In the genomic region with DNA sequence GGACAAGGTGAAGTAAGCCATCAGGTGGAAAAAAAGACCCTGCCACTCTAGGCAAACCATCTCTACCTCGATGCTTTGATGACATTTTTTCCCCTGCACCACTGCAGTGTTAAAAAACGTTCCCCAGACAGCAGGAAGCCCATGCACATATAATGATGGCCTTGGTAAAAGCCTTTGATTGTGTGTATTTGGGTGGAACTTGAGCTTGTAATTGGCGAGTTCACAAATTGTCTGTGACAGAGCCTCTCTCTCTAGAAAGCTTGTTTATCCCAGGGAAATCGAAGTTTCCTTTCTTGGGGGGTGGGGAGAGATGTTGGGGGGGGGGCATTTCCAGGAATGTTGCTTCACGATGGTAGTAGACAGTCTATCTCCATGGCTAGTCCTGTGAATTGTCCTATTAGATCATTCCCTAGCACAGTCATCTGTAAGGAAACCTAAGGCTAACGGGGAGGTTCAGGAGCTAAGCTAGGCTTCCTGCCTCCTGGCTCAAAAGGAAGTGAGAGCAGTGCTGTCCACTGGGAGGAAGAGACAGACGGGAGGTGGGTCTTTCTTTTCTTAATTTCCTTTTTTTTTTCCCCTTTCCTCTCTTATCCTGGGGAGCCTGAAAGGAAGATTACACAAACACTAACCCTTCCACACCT, we compare ENCODE assay signal across 13 mouse cellular contexts. TPM values are rescaled to one million over a fixed set of nuclear protein-coding genes. Genes with fewer than 3 reads are reported as not detected.
A peak's percentile ranks its signal among the peaks of the same experiment; 100 is the strongest.
DNase-seq lines count a peak whose midpoint lies in the region; ATAC-seq and TF ChIP-seq lines count a peak whose summit lies in the region.
"Had no signal": no experiment of that assay in that cellular context is flagged by ENCODE, and none has a peak within 500 bp of the region (broad histone marks: within the 10 kb centered on the region; RNA-seq: fewer than 3 reads in every experiment).

No protein-coding gene starts in this region.

- no peak for TF ChIP-seq POLR2A in bone marrow macrophage, adult 2 months (IDR thresholded peaks at IDR 0.05; ENCODE audit: borderline replicate concordance, low read depth, low read length)

- no peaks in the 10 kb centered on the region for H3K9me3 ChIP-seq in kidney, embryonic 16.5 days (ENCODE audit: low read length)
- H3K9me3 ChIP-seq in heart, embryonic 14.5 days (ENCODE audit: control insufficient read depth, low read length) = no peaks in the 10 kb centered on the region
- H3K9me3 ChIP-seq in intestine, postnatal 0 days (ENCODE audit: control insufficient read depth) = no peaks in the 10 kb centered on the region
- H3K9me3 ChIP-seq in neural tube, embryonic 15.5 days (replicated peaks) = no peaks in the 10 kb centered on the region

- H3K4me1 ChIP-seq in kidney, embryonic 16.5 days (ENCODE audit: insufficient read depth, low read length) = peaks cover 12% of the 10 kb centered on the region
- peaks cover 22% of the 10 kb centered on the region for H3K4me1 ChIP-seq in bone marrow macrophage, adult 2 months (ENCODE audit: control insufficient read depth, insufficient read depth, low read length)
- peaks cover 30 to 57% of the 10 kb centered on the region in 2 experiments for H3K4me1 ChIP-seq in heart, embryonic 14.5 days (ENCODE audit: control insufficient read depth in 2 of 2, insufficient read depth in 2 of 2, low read length in 2 of 2)
- no peaks in the 10 kb centered on the region for H3K4me1 ChIP-seq in intestine, postnatal 0 days (replicated peaks; ENCODE audit: control insufficient read depth, insufficient read depth, low read length)
- peaks cover 38% of the 10 kb centered on the region for H3K4me1 ChIP-seq in neural tube, embryonic 15.5 days

- no peaks in the 10 kb centered on the region for H3K27me3 ChIP-seq in kidney, embryonic 16.5 days (ENCODE audit: insufficient read depth, low read length)
- no peaks in the 10 kb centered on the region for H3K27me3 ChIP-seq in heart, embryonic 14.5 days (ENCODE audit: control insufficient read depth, insufficient read depth, low read length)
- H3K27me3 ChIP-seq in intestine, postnatal 0 days (replicated peaks; ENCODE audit: control insufficient read depth, insufficient read depth, low read length) = no peaks in the 10 kb centered on the region
- no peaks in the 10 kb centered on the region; the same call in 1 of the 2 replicates for H3K27me3 ChIP-seq in neural tube, embryonic 15.5 days (replicated peaks)

- H3K27ac ChIP-seq in kidney, embryonic 16.5 days (ENCODE audit: low read length) = peak overlapping the region; percentile 75
- H3K27ac ChIP-seq in bone marrow macrophage, adult 2 months (ENCODE audit: insufficient read depth, low read depth, low read length) = 0 out of 2 replicates have a peak overlapping the region, but pooled peaks have one; percentile 9
- H3K27ac ChIP-seq in heart, embryonic 14.5 days (replicated peaks in 1 of 2; ENCODE audit: control insufficient read depth in 1 of 2, insufficient read depth in 1 of 2, low read depth in 2 of 2, low read length in 2 of 2) = peak overlapping the region; percentile 57 to 60; a peak in 3 of 4 replicates
- H3K27ac ChIP-seq in intestine, postnatal 0 days (ENCODE audit: low read depth, low read length) = no peak overlapping the region
- H3K27ac ChIP-seq in neural tube, embryonic 15.5 days (replicated peaks) = no peak overlapping the region
- H3K27ac ChIP-seq: hindbrain, postnatal 0 days had no signal

- no peak overlapping the region for H3K4me2 ChIP-seq in kidney, embryonic 16.5 days (replicated peaks; ENCODE audit: low read depth, low read length)
- no peak overlapping the region for H3K4me2 ChIP-seq in heart, embryonic 14.5 days (ENCODE audit: low read length)
- H3K4me2 ChIP-seq in intestine, postnatal 0 days (replicated peaks; ENCODE audit: low read depth) = no peak overlapping the region
- no peak overlapping the region for H3K4me2 ChIP-seq in neural tube, embryonic 15.5 days

- TF ChIP-seq CTCF in bone marrow macrophage, adult 2 months (IDR thresholded peaks at IDR 0.05; ENCODE audit: low read depth, low read length) = no peak
- no peak for TF ChIP-seq CTCF in intestine, postnatal 0 days (IDR thresholded peaks at IDR 0.05; ENCODE audit: low read depth)

- ATAC-seq in kidney, embryonic 16.5 days (ENCODE audit: low FRiP score, low TSS enrichment) = no peak
- ATAC-seq in common myeloid progenitor, adult 5-6 weeks (replicated peaks; ENCODE audit: low read depth, poor library complexity, severe bottlenecking) = 0 out of 2 replicates have a peak, but pooled peaks have one; percentile 4
- ATAC-seq in heart, embryonic 14.5 days (ENCODE audit: insufficient number of reproducible peaks, insufficient read depth, low FRiP score, low read depth) = no peak
- no peak for ATAC-seq in intestine, postnatal 0 days
- ATAC-seq in neural tube, embryonic 15.5 days (ENCODE audit: low FRiP score) = no peak
- ATAC-seq: hindbrain, postnatal 0 days had no signal

- H3K4me3 ChIP-seq in kidney, embryonic 16.5 days (ENCODE audit: low read length) = no peak overlapping the region
- no peak overlapping the region for H3K4me3 ChIP-seq in bone marrow macrophage, adult 2 months (ENCODE audit: insufficient read depth, low read length)
- H3K4me3 ChIP-seq in heart, embryonic 14.5 days (ENCODE audit: control insufficient read depth in 1 of 2, insufficient read depth in 1 of 2, low read depth in 1 of 2, low read length in 2 of 2) = no peak overlapping the region
- no peak overlapping the region for H3K4me3 ChIP-seq in intestine, postnatal 0 days (ENCODE audit: low read depth, low read length)
- no peak overlapping the region for H3K4me3 ChIP-seq in neural tube, embryonic 15.5 days (replicated peaks)

- no peaks in the 10 kb centered on the region for H3K36me3 ChIP-seq in kidney, embryonic 16.5 days (ENCODE audit: insufficient read depth, low read length)
- no peaks in the 10 kb centered on the region for H3K36me3 ChIP-seq in heart, embryonic 14.5 days (ENCODE audit: control insufficient read depth, insufficient read depth, low read length)
- no peaks in the 10 kb centered on the region for H3K36me3 ChIP-seq in intestine, postnatal 0 days (ENCODE audit: control insufficient read depth, insufficient read depth)
- H3K36me3 ChIP-seq in neural tube, embryonic 15.5 days = no peaks in the 10 kb centered on the region

- WGBS in kidney, embryonic 16.5 days = 24% methylated on average over 7 of the region's 7 CpGs
- 32% methylated on average over 7 of the region's 7 CpGs for WGBS in heart, embryonic 14.5 days
- WGBS in intestine, postnatal 0 days = 44% methylated on average over 7 of the region's 7 CpGs
- 28% methylated on average over 7 of the region's 7 CpGs for WGBS in neural tube, embryonic 15.5 days

- no peak overlapping the region for H3K9ac ChIP-seq in kidney, embryonic 16.5 days (replicated peaks; ENCODE audit: low read length)
- no peak overlapping the region for H3K9ac ChIP-seq in heart, embryonic 14.5 days (ENCODE audit: low read length)
- H3K9ac ChIP-seq in intestine, postnatal 0 days (ENCODE audit: low read depth, low read length) = no peak overlapping the region
- no peak overlapping the region for H3K9ac ChIP-seq in neural tube, embryonic 15.5 days (replicated peaks)

- no peak for DNase-seq in kidney, adult 11 months
- DNase-seq in thymus, postnatal 10 days (ENCODE audit: low spot score in 2 of 2) = no peak
- DNase-seq: adrenal gland, postnatal 14 days; cerebellum, adult 9-10 months; gastrocnemius, postnatal 14 days; right cerebral cortex, adult 18-20 months had no signal

RNA-seq across cellular contexts. Expression of a gene that starts 10.1 kb away (rescaled TPM):
- 28.7 TPM in 2 replicates for polyA plus RNA-seq in kidney, embryonic 16.5 days (2015; fragmentation: Nextera tagmentation; extraction: Ambion mirVana)
- polyA plus RNA-seq in bone marrow macrophage, adult 2 months (2012; ENCODE audit: insufficient read depth, insufficient read length, missing spikeins) = 8.8 and 9.9 TPM in 2 replicates
- total RNA-seq in common myeloid progenitor, adult 5-6 weeks (2017) = 17.1 and 28.8 TPM in 2 replicates
- 37.9 and 39.2 TPM in 2 replicates for polyA plus RNA-seq in heart, embryonic 14.5 days (2014; fragmentation: Nextera tagmentation; extraction: Ambion mirVana)
- 8.8 and 10.5 TPM in 2 replicates for polyA plus RNA-seq in intestine, postnatal 0 days (2015; fragmentation: Nextera tagmentation; extraction: Ambion mirVana)
- 6.5 and 8.6 TPM in 2 replicates for polyA plus RNA-seq in neural tube, embryonic 15.5 days (2015; fragmentation: Nextera tagmentation; extraction: Ambion mirVana)

RNA-seq across cellular contexts. Expression of a gene that starts 35.9 kb away (rescaled TPM):
- polyA plus RNA-seq in kidney, embryonic 16.5 days (2015; fragmentation: Nextera tagmentation; extraction: Ambion mirVana) = 6.9 and 8.0 TPM in 2 replicates
- polyA plus RNA-seq in bone marrow macrophage, adult 2 months (2012; ENCODE audit: insufficient read depth, insufficient read length, missing spikeins) = 0.87 and 1.8 TPM in 2 replicates
- total RNA-seq in common myeloid progenitor, adult 5-6 weeks (2017) = 2.4 TPM in 2 replicates
- polyA plus RNA-seq in heart, embryonic 14.5 days (2014; fragmentation: Nextera tagmentation; extraction: Ambion mirVana) = 24.8 and 26.6 TPM in 2 replicates
- polyA plus RNA-seq in intestine, postnatal 0 days (2015; fragmentation: Nextera tagmentation; extraction: Ambion mirVana) = 5.3 and 6.7 TPM in 2 replicates
- polyA plus RNA-seq in neural tube, embryonic 15.5 days (2015; fragmentation: Nextera tagmentation; extraction: Ambion mirVana) = 34.2 and 39.1 TPM in 2 replicates

RNA-seq across cellular contexts. Expression of a gene that starts 58.2 kb away (rescaled TPM):
- polyA plus RNA-seq in kidney, embryonic 16.5 days (2015; fragmentation: Nextera tagmentation; extraction: Ambion mirVana) = 2.3 TPM in 2 replicates
- 0.16 TPM in 1 of 2 replicates, not detected in the other for polyA plus RNA-seq in bone marrow macrophage, adult 2 months (2012; ENCODE audit: insufficient read depth, insufficient read length, missing spikeins)
- total RNA-seq in common myeloid progenitor, adult 5-6 weeks (2017) = 0.19 and 0.37 TPM in 2 replicates
- 1.2 TPM in 2 replicates for polyA plus RNA-seq in heart, embryonic 14.5 days (2014; fragmentation: Nextera tagmentation; extraction: Ambion mirVana)
- 28.6 and 33.0 TPM in 2 replicates for polyA plus RNA-seq in intestine, postnatal 0 days (2015; fragmentation: Nextera tagmentation; extraction: Ambion mirVana)
- 0.45 and 1.5 TPM in 2 replicates for polyA plus RNA-seq in neural tube, embryonic 15.5 days (2015; fragmentation: Nextera tagmentation; extraction: Ambion mirVana)

Comparison
In these comparisons a context has a peak if more than half of its experiments do, and no peak if none do; other contexts are left out.
1. H3K27ac ChIP-seq: peak in kidney, embryonic 16.5 days (single experiment), bone marrow macrophage, adult 2 months (single experiment) and heart, embryonic 14.5 days (2 of 2); none in intestine, postnatal 0 days (single experiment) and neural tube, embryonic 15.5 days (single experiment).